Mouse (Mus musculus) megakaryocyte progenitor cell, adult 5-6 weeks (primary cell): ENCODE results near the gene Cyp51. TPM values are rescaled to one million over a fixed set of nuclear protein-coding genes. Genes with fewer than 3 reads are reported as not detected.

Source experiments
- ATAC-seq: replicated peaks from 2 replicates; pipeline ENCODE4 v1.8.0; 2016; ENCODE audit warnings: mild to moderate bottlenecking, moderate TSS enrichment, inconsistent platforms; ENCODE audit not compliant: poor library complexity
- total RNA-seq, 2 experiments: library from RNA; stranded (forward) in 1 of 2; stranded (reverse) in 1 of 2; fragments of 157-497, 149-512 nt in 1 of 2; fragments of 200-1000 nt in 1 of 2; gene quantifications; 2 replicates each; pipeline versions ENCODE4 v1.2.3 to v1.2.4; 2015 to 2017

Gene Cyp51
- total RNA-seq, 2 experiments from 2014 or later, result 9.2 to 11.1 TPM

GRCm38 (mm10) chr5:4031846-4032245, 72.7 kb downstream of the Cyp51 start:
- ATAC-seq, result no peak

Other genes with a start within 250 kb of the Cyp51 start
- 7.6 and 8.1 TPM in 2 replicates for gene Mterf1a, start 210.8 kb downstream of the Cyp51 start, total RNA-seq (2015)
- gene Mterf1a, start 210.8 kb downstream of the Cyp51 start, total RNA-seq (2017), result 10.3 and 17.3 TPM in 2 replicates
- gene Akap9, start 176.7 kb downstream of the Cyp51 start, total RNA-seq (2015), result 46.3 and 53.6 TPM in 2 replicates
- gene Akap9, start 176.7 kb downstream of the Cyp51 start, total RNA-seq (2017), result 41.9 and 64.1 TPM in 2 replicates
- gene Mterf1b, start 87.6 kb upstream of the Cyp51 start, total RNA-seq (2015), result 3.7 and 3.9 TPM in 2 replicates
- gene Mterf1b, start 87.6 kb upstream of the Cyp51 start, total RNA-seq (2017), result 1.4 and 5.0 TPM in 2 replicates